Mouse (Mus musculus): ENCODE data around the gene Clca3a2.
"Not testable (repeated sequence)": the region's sequence is repeated elsewhere in the genome, so short reads cannot be mapped to it uniquely, and the experiment has no call there.

Gene Clca3a2

DNA sequence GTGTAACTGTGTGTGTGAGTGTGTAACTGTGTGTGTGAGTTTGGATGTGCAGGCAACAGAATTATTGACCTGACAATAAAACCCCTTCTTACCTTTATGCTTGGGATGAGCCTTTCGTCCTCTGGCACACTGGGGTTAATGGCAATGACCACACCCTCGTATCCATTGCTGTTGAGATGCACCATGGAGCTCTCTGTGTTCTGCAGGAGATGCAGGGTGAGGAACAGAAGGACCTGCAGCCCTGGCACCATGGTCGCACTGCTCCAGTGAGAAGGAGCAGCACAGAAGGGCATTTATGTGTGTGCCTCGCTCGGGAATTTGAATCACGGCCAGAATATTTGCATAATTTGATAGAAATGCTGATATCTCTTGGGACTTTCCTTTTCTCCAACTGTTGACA lies at the start of gene Clca3a2:
Gene Clca3a2 (minus strand): TSS at position 276 of the 400 bp plus-strand sequence.
- in situ Hi-C loops (cut with MboI; ENCODE audit: low pct_unique_long_range_greater_than_20kb in 1 of 2, low sequenced_read_pairs in 2 of 2, unreplicated experiment in 1 of 2), result not testable (repeated sequence)

- in situ Hi-C loops (cut with MboI; ENCODE audit: low pct_unique_long_range_greater_than_20kb in 1 of 2, low sequenced_read_pairs in 2 of 2, unreplicated experiment in 1 of 2), result no loop called here
These were observed 30.3 kb upstream of the Clca3a2 start for GRCm38 (mm10) chr3:144849584-144849983.

DNA sequence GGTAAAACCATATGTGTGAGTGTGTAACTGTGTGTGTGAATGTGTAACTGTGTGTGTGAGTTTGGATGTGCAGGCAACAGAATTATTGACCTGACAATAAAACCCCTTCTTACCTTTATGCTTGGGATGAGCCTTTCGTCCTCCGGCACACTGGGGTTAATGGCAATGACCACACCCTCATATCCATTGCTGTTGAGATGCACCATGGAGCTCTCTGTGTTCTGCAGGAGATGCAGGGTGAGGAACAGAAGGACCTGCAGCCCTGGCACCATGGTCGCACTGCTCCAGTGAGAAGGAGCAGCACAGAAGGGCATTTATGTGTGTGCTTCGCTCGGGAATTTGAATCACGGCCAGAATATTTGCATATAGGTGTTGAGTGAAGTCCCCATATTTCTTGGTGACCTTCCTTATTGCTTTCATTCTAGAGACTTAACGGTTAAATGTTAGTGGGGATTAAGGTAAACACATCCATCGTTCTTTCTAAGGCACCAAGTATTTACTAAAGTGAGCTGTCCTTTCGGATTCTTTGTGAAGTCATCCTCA lies 29.8 kb upstream of the Clca3a2 start, which contains the start of gene Clca3b:
Gene Clca3b (minus strand): TSS at position 344 of the 543 bp plus-strand sequence.
- in situ Hi-C loops (cut with MboI; ENCODE audit: low pct_unique_long_range_greater_than_20kb in 1 of 2, low sequenced_read_pairs in 2 of 2, unreplicated experiment in 1 of 2), result not testable (repeated sequence)

DNA sequence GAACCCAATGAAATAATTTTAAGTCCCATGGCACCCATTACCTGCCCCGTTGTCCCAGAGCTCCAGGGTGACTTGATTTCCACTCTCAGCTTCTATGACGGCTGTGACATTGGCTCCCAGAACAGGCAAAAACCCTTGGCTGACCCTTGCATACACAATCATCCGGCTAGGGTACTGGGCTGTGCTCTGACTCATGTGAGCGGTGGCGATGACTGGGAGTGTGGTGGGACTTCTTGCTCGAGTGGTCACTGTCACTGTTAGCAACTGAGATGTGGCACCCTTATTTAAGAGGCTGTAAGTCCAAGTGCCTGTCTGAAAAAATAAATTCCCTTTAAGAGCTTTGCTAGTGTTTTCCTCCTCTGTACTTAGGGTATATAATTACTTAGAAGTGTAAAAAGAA lies 8.0 kb upstream of the Clca3a2 start:
- in situ Hi-C loops (cut with MboI; ENCODE audit: low pct_unique_long_range_greater_than_20kb in 1 of 2, low sequenced_read_pairs in 2 of 2, unreplicated experiment in 1 of 2), result loop anchor here in 1 of 2 experiments (10.0 kb wide), 1 partner anchor 198 kb away; no protein-coding TSS in a partner anchor

- in situ Hi-C loops (cut with MboI; ENCODE audit: low pct_unique_long_range_greater_than_20kb in 1 of 2, low sequenced_read_pairs in 2 of 2, unreplicated experiment in 1 of 2), result loop anchor here in 1 of 2 experiments (10.0 kb wide), 1 partner anchor 200 kb away; no protein-coding TSS in a partner anchor
These were observed 5.9 kb upstream of the Clca3a2 start for GRCm38 (mm10) chr3:144825151-144825550.

DNA sequence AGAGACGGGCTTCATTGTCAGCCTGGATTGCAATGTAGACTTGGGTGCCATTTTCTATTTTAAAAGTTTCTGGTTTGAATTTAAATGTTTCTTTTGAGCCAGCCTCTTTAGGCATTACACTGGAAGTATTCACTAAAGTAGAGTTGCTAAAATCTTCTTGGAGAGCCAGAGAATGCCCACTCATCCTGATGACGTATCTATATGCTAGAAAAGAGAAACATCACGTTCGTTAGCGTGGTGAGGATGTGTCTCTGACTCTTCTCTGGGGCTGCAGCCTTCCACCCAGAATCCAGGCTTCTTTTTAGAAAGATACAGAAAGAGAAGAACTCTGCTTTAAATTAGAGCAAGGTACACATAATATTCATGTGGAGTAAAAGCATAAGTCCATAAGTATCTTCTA lies 4.0 kb upstream of the Clca3a2 start:
- in situ Hi-C loops (cut with MboI; ENCODE audit: low pct_unique_long_range_greater_than_20kb in 1 of 2, low sequenced_read_pairs in 2 of 2, unreplicated experiment in 1 of 2), result loop anchor here in 1 of 2 experiments (10.0 kb wide), 1 partner anchor 201 kb away; no protein-coding TSS in a partner anchor

- in situ Hi-C loops (cut with MboI; ENCODE audit: low pct_unique_long_range_greater_than_20kb in 1 of 2, low sequenced_read_pairs in 2 of 2, unreplicated experiment in 1 of 2), result loop anchor here in 1 of 2 experiments (10.0 kb wide), 1 partner anchor 204 kb away; no protein-coding TSS in a partner anchor
These were observed 1.3 kb upstream of the Clca3a2 start for GRCm38 (mm10) chr3:144820632-144821031.

- in situ Hi-C loops (cut with MboI; ENCODE audit: low pct_unique_long_range_greater_than_20kb in 1 of 2, low sequenced_read_pairs in 2 of 2, unreplicated experiment in 1 of 2), result not testable (repeated sequence)
These were observed 6.0 kb downstream of the Clca3a2 start for GRCm38 (mm10) chr3:144813336-144813735.

GRCm38 (mm10) chr3:144811821-144812220 lies 7.5 kb downstream of the Clca3a2 start:
- in situ Hi-C loops (cut with MboI; ENCODE audit: low pct_unique_long_range_greater_than_20kb in 1 of 2, low sequenced_read_pairs in 2 of 2, unreplicated experiment in 1 of 2), result no loop called here

- in situ Hi-C loops (cut with MboI; ENCODE audit: low pct_unique_long_range_greater_than_20kb in 1 of 2, low sequenced_read_pairs in 2 of 2, unreplicated experiment in 1 of 2), result not testable (repeated sequence)
These were observed 11.0 kb downstream of the Clca3a2 start for GRCm38 (mm10) chr3:144808153-144808925.

- in situ Hi-C loops (cut with MboI; ENCODE audit: low pct_unique_long_range_greater_than_20kb in 1 of 2, low sequenced_read_pairs in 2 of 2, unreplicated experiment in 1 of 2), result not testable (repeated sequence)
These were observed 12.7 kb downstream of the Clca3a2 start for GRCm38 (mm10) chr3:144806626-144807025.

- in situ Hi-C loops (cut with MboI; ENCODE audit: low pct_unique_long_range_greater_than_20kb in 1 of 2, low sequenced_read_pairs in 2 of 2, unreplicated experiment in 1 of 2), result no loop called here
These were observed 17.4 kb downstream of the Clca3a2 start for GRCm38 (mm10) chr3:144801861-144802260.

GRCm38 (mm10) chr3:144785181-144786148 lies 33.8 kb downstream of the Clca3a2 start:
- in situ Hi-C loops (cut with MboI; ENCODE audit: low pct_unique_long_range_greater_than_20kb in 1 of 2, low sequenced_read_pairs in 2 of 2, unreplicated experiment in 1 of 2), result loop anchor here in 1 of 2 experiments (25.0 kb wide), 1 partner anchor 227 kb away; no protein-coding TSS in a partner anchor

GRCm38 (mm10) chr3:144765161-144765560 lies 54.1 kb downstream of the Clca3a2 start:
- in situ Hi-C loops (cut with MboI; ENCODE audit: low pct_unique_long_range_greater_than_20kb in 1 of 2, low sequenced_read_pairs in 2 of 2, unreplicated experiment in 1 of 2), result no loop called here

DNA sequence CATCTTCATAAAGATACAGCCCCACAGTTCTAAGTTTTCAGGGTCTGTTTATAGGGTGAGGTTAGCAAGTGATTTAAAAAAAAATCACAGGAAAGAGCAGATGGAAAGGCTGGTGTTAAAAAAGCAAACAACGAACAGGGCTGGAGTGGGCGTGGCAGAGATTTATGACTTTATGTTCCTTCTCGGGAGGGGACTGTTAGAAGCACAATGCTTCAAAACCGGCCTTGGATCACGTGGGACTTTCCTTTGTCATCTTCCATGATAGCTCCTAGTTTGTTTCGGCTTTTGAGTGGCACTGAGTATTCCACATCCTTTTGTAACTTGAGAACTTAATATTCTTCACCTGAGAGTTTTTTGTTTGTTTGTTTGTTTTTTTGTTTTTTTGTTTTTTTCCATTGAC lies 57.8 kb downstream of the Clca3a2 start:
- in situ Hi-C loops (cut with MboI; ENCODE audit: low pct_unique_long_range_greater_than_20kb in 1 of 2, low sequenced_read_pairs in 2 of 2, unreplicated experiment in 1 of 2), result no loop called here

DNA sequence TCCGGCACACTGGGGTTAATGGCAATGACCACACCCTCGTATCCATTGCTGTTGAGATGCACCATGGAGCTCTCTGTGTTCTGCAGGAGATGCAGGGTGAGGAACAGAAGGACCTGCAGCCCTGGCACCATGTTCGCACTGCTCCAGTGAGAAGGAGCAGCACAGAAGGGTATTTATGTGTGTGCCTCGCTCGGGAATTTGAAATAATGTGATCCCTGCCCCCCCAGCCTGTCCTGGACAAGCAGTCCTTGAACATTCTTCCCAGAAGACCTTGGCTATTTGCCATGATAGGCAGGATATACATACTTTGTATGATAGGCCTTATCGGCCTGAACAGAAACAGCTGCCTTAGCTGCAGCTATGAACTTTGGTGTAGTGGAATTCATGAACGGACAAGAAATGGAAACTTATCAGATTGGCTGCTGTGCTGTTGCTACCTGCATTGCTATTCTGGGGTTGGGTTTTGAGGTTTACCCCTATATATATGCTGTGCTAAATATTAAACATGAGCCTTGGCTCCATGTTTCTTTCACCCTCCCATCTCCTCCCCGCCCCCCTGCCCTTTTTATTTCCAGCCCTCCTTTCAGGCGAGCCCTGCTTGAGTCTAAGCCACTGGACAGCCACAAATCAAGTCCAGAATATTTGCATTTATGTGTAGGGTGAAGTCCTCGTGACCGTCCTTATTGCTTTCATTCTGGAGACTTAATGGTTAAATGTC lies 58.5 kb downstream of the Clca3a2 start, which contains the start of gene Clca3a1:
Gene Clca3a1 (minus strand): TSS at position 386 of the 718 bp plus-strand sequence.
- in situ Hi-C loops (cut with MboI; ENCODE audit: low pct_unique_long_range_greater_than_20kb in 1 of 2, low sequenced_read_pairs in 2 of 2, unreplicated experiment in 1 of 2), result no loop called here

GRCm38 (mm10) chr3:144759719-144760118 lies 59.6 kb downstream of the Clca3a2 start:
- in situ Hi-C loops (cut with MboI; ENCODE audit: low pct_unique_long_range_greater_than_20kb in 1 of 2, low sequenced_read_pairs in 2 of 2, unreplicated experiment in 1 of 2), result no loop called here

DNA sequence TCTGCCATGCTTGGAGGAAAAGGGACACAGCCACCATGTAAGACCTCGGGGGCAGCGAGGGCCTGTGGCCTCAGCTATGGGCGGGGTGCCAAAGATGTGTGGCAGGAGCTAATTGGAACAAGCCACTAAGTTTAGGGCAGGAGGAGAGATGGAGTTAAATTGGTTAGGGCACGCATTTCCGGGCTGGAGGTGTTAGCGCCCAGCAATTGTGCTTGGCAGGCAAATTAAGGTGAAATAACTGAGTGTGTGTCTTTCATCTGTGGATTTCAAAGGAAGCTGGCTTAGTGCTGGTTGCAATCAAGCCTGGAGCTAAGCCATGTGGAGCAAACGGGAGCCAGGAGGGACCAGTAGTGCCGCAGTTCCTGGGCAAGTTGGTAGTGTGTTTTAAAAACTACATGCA lies 63.2 kb downstream of the Clca3a2 start:
- in situ Hi-C loops (cut with MboI; ENCODE audit: low pct_unique_long_range_greater_than_20kb in 1 of 2, low sequenced_read_pairs in 2 of 2, unreplicated experiment in 1 of 2), result not testable (repeated sequence)
